Comparison of ENCODE assay signal across 12 mouse cellular contexts in genomic region chr7:29259781-29260730, GRCm38 (mm10). TPM values are rescaled to one million over a fixed set of nuclear protein-coding genes. Genes with fewer than 3 reads are reported as not detected.
DNase-seq lines count a peak whose midpoint lies in the region; ATAC-seq and TF ChIP-seq lines count a peak whose summit lies in the region.
"Had no signal": no experiment of that assay in that cellular context is flagged by ENCODE, and none has a peak within 500 bp of the region (broad histone marks: within the 10 kb centered on the region; RNA-seq: fewer than 3 reads in every experiment).

No protein-coding gene starts in this region.

- no peak for ATAC-seq in midbrain, postnatal 0 days (ENCODE audit: low FRiP score)
- ATAC-seq in forebrain, embryonic 11.5 days (replicated peaks; ENCODE audit: low FRiP score): peak; percentile 36; the same call in 1 of the 2 replicates
- ATAC-seq in limb, embryonic 14.5 days (ENCODE audit: low FRiP score, low read depth): 0 out of 2 replicates have a peak, but pooled peaks have one; percentile 31
- no peak for ATAC-seq in erythroblast, adult 5-6 weeks (replicated peaks; ENCODE audit: low FRiP score, poor library complexity, severe bottlenecking)
- no peak for ATAC-seq in intestine, postnatal 0 days

- H3K36me3 ChIP-seq in midbrain, embryonic 10.5 days: no peaks in the 10 kb centered on the region
- H3K36me3 ChIP-seq in midbrain, postnatal 0 days (ENCODE audit: insufficient read depth, low read length): peaks cover 19% of the 10 kb centered on the region; the same call in 1 of the 2 replicates
- H3K36me3 ChIP-seq in forebrain, embryonic 11.5 days (ENCODE audit: control insufficient read depth, insufficient read depth, low read length): no peaks in the 10 kb centered on the region
- peaks cover 5% of the 10 kb centered on the region for H3K36me3 ChIP-seq in limb, embryonic 14.5 days (ENCODE audit: control insufficient read depth, insufficient read depth, low read length)
- peaks cover 35% of the 10 kb centered on the region; the same call in 1 of the 2 replicates for H3K36me3 ChIP-seq in intestine, postnatal 0 days (ENCODE audit: control insufficient read depth, insufficient read depth)

- no peaks in the 10 kb centered on the region for H3K9me3 ChIP-seq in midbrain, embryonic 10.5 days (replicated peaks)
- no peaks in the 10 kb centered on the region for H3K9me3 ChIP-seq in midbrain, postnatal 0 days (ENCODE audit: low read length)
- no peaks in the 10 kb centered on the region for H3K9me3 ChIP-seq in forebrain, embryonic 11.5 days (ENCODE audit: control insufficient read depth, low read length)
- no peaks in the 10 kb centered on the region for H3K9me3 ChIP-seq in limb, embryonic 14.5 days (ENCODE audit: control insufficient read depth, low read length)
- no peaks in the 10 kb centered on the region for H3K9me3 ChIP-seq in intestine, postnatal 0 days (ENCODE audit: control insufficient read depth)
- H3K9me3 ChIP-seq: kidney, embryonic 15.5 days had no signal

- no peak for DNase-seq in midbrain, embryonic 10.5 days (ENCODE audit: low spot score)
- no peak for DNase-seq in midbrain, postnatal 0 days (ENCODE audit: low spot score)
- no peak for DNase-seq in forebrain, embryonic 11.5 days (ENCODE audit: low spot score)
- no peak for DNase-seq in limb, embryonic 14.5 days (ENCODE audit: low spot score)
- peak; percentile 50 for DNase-seq in thymus, postnatal 25 days
- DNase-seq in lung, adult 18-20 months: no peak
- DNase-seq: cerebellum, adult 9-11 months had no signal

- TF ChIP-seq CTCF in midbrain, postnatal 0 days (IDR thresholded peaks at IDR 0.05): no peak
- no peak for TF ChIP-seq CTCF in intestine, postnatal 0 days (IDR thresholded peaks at IDR 0.05; ENCODE audit: low read depth)

- no peak overlapping the region for H3K4me3 ChIP-seq in midbrain, embryonic 10.5 days
- no peak overlapping the region for H3K4me3 ChIP-seq in midbrain, postnatal 0 days (ENCODE audit: low read depth, low read length)
- H3K4me3 ChIP-seq in forebrain, embryonic 11.5 days (ENCODE audit: low read depth, low read length): no peak overlapping the region
- no peak overlapping the region for H3K4me3 ChIP-seq in limb, embryonic 14.5 days (replicated peaks; ENCODE audit: low read length)
- H3K4me3 ChIP-seq in intestine, postnatal 0 days (ENCODE audit: low read depth, low read length): no peak overlapping the region
- H3K4me3 ChIP-seq: kidney, embryonic 15.5 days had no signal

- peaks cover 25% of the 10 kb centered on the region for H3K4me1 ChIP-seq in midbrain, embryonic 10.5 days
- no peaks in the 10 kb centered on the region for H3K4me1 ChIP-seq in midbrain, postnatal 0 days (ENCODE audit: insufficient read depth, low read length)
- H3K4me1 ChIP-seq in forebrain, embryonic 11.5 days (replicated peaks; ENCODE audit: control insufficient read depth, insufficient read depth, low read length): peaks cover 8% of the 10 kb centered on the region
- no peaks in the 10 kb centered on the region for H3K4me1 ChIP-seq in limb, embryonic 14.5 days (ENCODE audit: control insufficient read depth, insufficient read depth, low read length)
- H3K4me1 ChIP-seq in intestine, postnatal 0 days (replicated peaks; ENCODE audit: control insufficient read depth, insufficient read depth, low read length): peaks cover 15% of the 10 kb centered on the region; the same call in 1 of the 2 replicates

- peak overlapping the region; percentile 68 for H3K27ac ChIP-seq in midbrain, embryonic 10.5 days (replicated peaks)
- no peak overlapping the region for H3K27ac ChIP-seq in midbrain, postnatal 0 days (ENCODE audit: low read depth, low read length)
- H3K27ac ChIP-seq in forebrain, embryonic 11.5 days (ENCODE audit: low read depth, low read length): peak overlapping the region; percentile 41; the same call in 1 of the 2 replicates
- H3K27ac ChIP-seq in limb, embryonic 14.5 days (replicated peaks; ENCODE audit: low read depth, low read length): no peak overlapping the region
- H3K27ac ChIP-seq in intestine, postnatal 0 days (ENCODE audit: low read depth, low read length): no peak overlapping the region
- H3K27ac ChIP-seq: kidney, embryonic 15.5 days; liver, embryonic 14.5 days had no signal

- H3K27me3 ChIP-seq in midbrain, embryonic 10.5 days (ENCODE audit: low read depth, poor library complexity, severe bottlenecking): no peaks in the 10 kb centered on the region
- H3K27me3 ChIP-seq in midbrain, postnatal 0 days (ENCODE audit: insufficient read depth, low read length): no peaks in the 10 kb centered on the region
- H3K27me3 ChIP-seq in forebrain, embryonic 11.5 days (ENCODE audit: control insufficient read depth, insufficient read depth, low read length): no peaks in the 10 kb centered on the region
- H3K27me3 ChIP-seq in limb, embryonic 14.5 days (ENCODE audit: control insufficient read depth, insufficient read depth, low read length): no peaks in the 10 kb centered on the region
- H3K27me3 ChIP-seq in intestine, postnatal 0 days (replicated peaks; ENCODE audit: control insufficient read depth, insufficient read depth, low read length): no peaks in the 10 kb centered on the region
- H3K27me3 ChIP-seq: kidney, embryonic 15.5 days had no signal

- TF ChIP-seq POLR2A in limb, embryonic 14.5 days (IDR thresholded peaks at IDR 0.05; ENCODE audit: borderline replicate concordance, extremely low read depth, insufficient read depth, insufficient read length): no peak

- no peak overlapping the region for H3K4me2 ChIP-seq in midbrain, postnatal 0 days (ENCODE audit: low read depth, low read length, poor library complexity, severe bottlenecking)
- H3K4me2 ChIP-seq in forebrain, embryonic 11.5 days (ENCODE audit: low read depth, low read length, severe bottlenecking): no peak overlapping the region
- no peak overlapping the region for H3K4me2 ChIP-seq in limb, embryonic 14.5 days (replicated peaks; ENCODE audit: low read depth, low read length, severe bottlenecking)
- no peak overlapping the region for H3K4me2 ChIP-seq in intestine, postnatal 0 days (replicated peaks; ENCODE audit: low read depth)
- H3K4me2 ChIP-seq: kidney, embryonic 15.5 days had no signal

- 76% methylated on average over 10 of the region's 10 CpGs for WGBS in midbrain, embryonic 10.5 days
- 64% methylated on average over 10 of the region's 10 CpGs for WGBS in midbrain, postnatal 0 days
- WGBS in forebrain, embryonic 11.5 days: 77% methylated on average over 10 of the region's 10 CpGs
- 72% methylated on average over 10 of the region's 10 CpGs for WGBS in limb, embryonic 14.5 days
- 78% methylated on average over 10 of the region's 10 CpGs for WGBS in intestine, postnatal 0 days

- H3K9ac ChIP-seq in midbrain, postnatal 0 days (replicated peaks; ENCODE audit: low read length, poor library complexity, severe bottlenecking): no peak overlapping the region
- 0 out of 2 replicates have a peak overlapping the region, but pooled peaks have one; percentile 29 for H3K9ac ChIP-seq in forebrain, embryonic 11.5 days (ENCODE audit: low read length)
- no peak overlapping the region for H3K9ac ChIP-seq in limb, embryonic 14.5 days (ENCODE audit: low read depth, low read length, severe bottlenecking)
- no peak overlapping the region for H3K9ac ChIP-seq in intestine, postnatal 0 days (ENCODE audit: low read depth, low read length)
- H3K9ac ChIP-seq: kidney, embryonic 15.5 days; liver, embryonic 14.5 days had no signal

RNA-seq across cellular contexts. Expression of gene 2200002D01Rik, which starts 11.8 kb away (rescaled TPM):
- 4.2 and 4.7 TPM in 2 replicates for polyA plus RNA-seq in midbrain, embryonic 10.5 days (2016; fragmentation: Nextera tagmentation; extraction: Ambion mirVana)
- total RNA-seq in midbrain, postnatal 0 days (2014; rRNA removed): 0.52 TPM in 1 of 2 replicates, not detected in the other
- 1.2 and 2.0 TPM in 2 replicates for polyA plus RNA-seq in midbrain, postnatal 0 days (2015; fragmentation: Nextera tagmentation; extraction: Ambion mirVana)
- polyA plus RNA-seq in forebrain, embryonic 11.5 days (2014; fragmentation: Nextera tagmentation; extraction: Ambion mirVana): 1.8 and 5.7 TPM in 2 replicates
- polyA plus RNA-seq in limb, embryonic 14.5 days (2012; rRNA removed): 0.32 and 0.92 TPM in 2 replicates
- 1.2 and 3.0 TPM in 2 replicates for polyA plus RNA-seq in limb, embryonic 14.5 days (2014; fragmentation: Nextera tagmentation; extraction: Ambion mirVana)
- total RNA-seq in erythroblast, adult 5-6 weeks (2015; ENCODE audit: low replicate concordance): not detected in 2 replicates
- 2.5 TPM in 1 of 2 replicates, not detected in the other for total RNA-seq in erythroblast, adult 5-6 weeks (2017; ENCODE audit: low replicate concordance)
- polyA plus RNA-seq in intestine, postnatal 0 days (2015; fragmentation: Nextera tagmentation; extraction: Ambion mirVana): 836 and 862 TPM in 2 replicates

RNA-seq across cellular contexts. Expression of gene Spint2, which starts 21.7 kb away (rescaled TPM):
- polyA plus RNA-seq in midbrain, embryonic 10.5 days (2016; fragmentation: Nextera tagmentation; extraction: Ambion mirVana): 20.5 and 20.8 TPM in 2 replicates
- total RNA-seq in midbrain, postnatal 0 days (2014; rRNA removed): 46.6 and 47.7 TPM in 2 replicates
- 148 and 153 TPM in 2 replicates for polyA plus RNA-seq in midbrain, postnatal 0 days (2015; fragmentation: Nextera tagmentation; extraction: Ambion mirVana)
- 36.1 and 43.5 TPM in 2 replicates for polyA plus RNA-seq in forebrain, embryonic 11.5 days (2014; fragmentation: Nextera tagmentation; extraction: Ambion mirVana)
- polyA plus RNA-seq in limb, embryonic 14.5 days (2012; rRNA removed): 88.7 and 95.3 TPM in 2 replicates
- polyA plus RNA-seq in limb, embryonic 14.5 days (2014; fragmentation: Nextera tagmentation; extraction: Ambion mirVana): 149 and 160 TPM in 2 replicates
- 15.5 and 18.8 TPM in 2 replicates for total RNA-seq in erythroblast, adult 5-6 weeks (2015; ENCODE audit: low replicate concordance)
- total RNA-seq in erythroblast, adult 5-6 weeks (2017; ENCODE audit: low replicate concordance): 6.8 and 7.6 TPM in 2 replicates
- 685 and 722 TPM in 2 replicates for polyA plus RNA-seq in intestine, postnatal 0 days (2015; fragmentation: Nextera tagmentation; extraction: Ambion mirVana)

RNA-seq across cellular contexts. Expression of gene Yif1b, which starts 21.9 kb away (rescaled TPM):
- 106 and 111 TPM in 2 replicates for polyA plus RNA-seq in midbrain, embryonic 10.5 days (2016; fragmentation: Nextera tagmentation; extraction: Ambion mirVana)
- 121 and 127 TPM in 2 replicates for total RNA-seq in midbrain, postnatal 0 days (2014; rRNA removed)
- polyA plus RNA-seq in midbrain, postnatal 0 days (2015; fragmentation: Nextera tagmentation; extraction: Ambion mirVana): 122 and 140 TPM in 2 replicates
- 78.9 and 86.2 TPM in 2 replicates for polyA plus RNA-seq in forebrain, embryonic 11.5 days (2014; fragmentation: Nextera tagmentation; extraction: Ambion mirVana)
- polyA plus RNA-seq in limb, embryonic 14.5 days (2012; rRNA removed): 107 and 150 TPM in 2 replicates
- polyA plus RNA-seq in limb, embryonic 14.5 days (2014; fragmentation: Nextera tagmentation; extraction: Ambion mirVana): 130 and 139 TPM in 2 replicates
- 8.5 and 11.5 TPM in 2 replicates for total RNA-seq in erythroblast, adult 5-6 weeks (2015; ENCODE audit: low replicate concordance)
- 7.0 and 7.2 TPM in 2 replicates for total RNA-seq in erythroblast, adult 5-6 weeks (2017; ENCODE audit: low replicate concordance)
- 40.6 and 41.7 TPM in 2 replicates for polyA plus RNA-seq in intestine, postnatal 0 days (2015; fragmentation: Nextera tagmentation; extraction: Ambion mirVana)

RNA-seq across cellular contexts. Expression of gene Kcnk6, which starts 27.7 kb away (rescaled TPM):
- 0.65 and 0.85 TPM in 2 replicates for polyA plus RNA-seq in midbrain, embryonic 10.5 days (2016; fragmentation: Nextera tagmentation; extraction: Ambion mirVana)
- 1.7 and 1.8 TPM in 2 replicates for total RNA-seq in midbrain, postnatal 0 days (2014; rRNA removed)
- polyA plus RNA-seq in midbrain, postnatal 0 days (2015; fragmentation: Nextera tagmentation; extraction: Ambion mirVana): 2.2 and 2.4 TPM in 2 replicates
- 0.19 and 0.21 TPM in 2 replicates for polyA plus RNA-seq in forebrain, embryonic 11.5 days (2014; fragmentation: Nextera tagmentation; extraction: Ambion mirVana)
- polyA plus RNA-seq in limb, embryonic 14.5 days (2012; rRNA removed): 11.4 and 19.2 TPM in 2 replicates
- 1.6 and 2.2 TPM in 2 replicates for polyA plus RNA-seq in limb, embryonic 14.5 days (2014; fragmentation: Nextera tagmentation; extraction: Ambion mirVana)
- 0.38 and 1.7 TPM in 2 replicates for total RNA-seq in erythroblast, adult 5-6 weeks (2015; ENCODE audit: low replicate concordance)
- 2.9 and 4.2 TPM in 2 replicates for total RNA-seq in erythroblast, adult 5-6 weeks (2017; ENCODE audit: low replicate concordance)
- 1.5 and 1.8 TPM in 2 replicates for polyA plus RNA-seq in intestine, postnatal 0 days (2015; fragmentation: Nextera tagmentation; extraction: Ambion mirVana)

RNA-seq across cellular contexts. Expression of gene Ppp1r14a, which starts 29.1 kb away (rescaled TPM):
- 21.9 and 22.2 TPM in 2 replicates for polyA plus RNA-seq in midbrain, embryonic 10.5 days (2016; fragmentation: Nextera tagmentation; extraction: Ambion mirVana)
- 1.3 TPM in 2 replicates for total RNA-seq in midbrain, postnatal 0 days (2014; rRNA removed)
- 1.4 and 1.7 TPM in 2 replicates for polyA plus RNA-seq in midbrain, postnatal 0 days (2015; fragmentation: Nextera tagmentation; extraction: Ambion mirVana)
- polyA plus RNA-seq in forebrain, embryonic 11.5 days (2014; fragmentation: Nextera tagmentation; extraction: Ambion mirVana): 12.5 and 13.3 TPM in 2 replicates
- 8.7 and 9.6 TPM in 2 replicates for polyA plus RNA-seq in limb, embryonic 14.5 days (2012; rRNA removed)
- polyA plus RNA-seq in limb, embryonic 14.5 days (2014; fragmentation: Nextera tagmentation; extraction: Ambion mirVana): 9.0 and 13.8 TPM in 2 replicates
- total RNA-seq in erythroblast, adult 5-6 weeks (2015; ENCODE audit: low replicate concordance): not detected in 2 replicates
- not detected in 2 replicates for total RNA-seq in erythroblast, adult 5-6 weeks (2017; ENCODE audit: low replicate concordance)
- polyA plus RNA-seq in intestine, postnatal 0 days (2015; fragmentation: Nextera tagmentation; extraction: Ambion mirVana): 35.2 and 37.0 TPM in 2 replicates
- total RNA-seq: hematopoietic stem cell, adult 5-6 weeks had no signal

Comparison
In these comparisons a context has a peak if more than half of its experiments do, and no peak if none do; other contexts are left out.
1. H3K27ac ChIP-seq: peak in midbrain, embryonic 10.5 days (single experiment) and forebrain, embryonic 11.5 days (single experiment); none in midbrain, postnatal 0 days (single experiment), limb, embryonic 14.5 days (single experiment) and intestine, postnatal 0 days (single experiment).
2. ATAC-seq: peak in forebrain, embryonic 11.5 days (single experiment) and limb, embryonic 14.5 days (single experiment); none in midbrain, postnatal 0 days (single experiment), erythroblast, adult 5-6 weeks (single experiment) and intestine, postnatal 0 days (single experiment).
3. RNA of gene 2200002D01Rik, which starts 11.8 kb away (polyA plus RNA-seq): 836 to 862 TPM in intestine, postnatal 0 days; 1.8 to 5.7 TPM in forebrain, embryonic 11.5 days, 4.2 to 4.7 TPM in midbrain, embryonic 10.5 days, 0.32 to 3.0 TPM in limb, embryonic 14.5 days and 1.2 to 2.0 TPM in midbrain, postnatal 0 days; every median in the first group is over 100 times any median in the second.